Mouse (Mus musculus) brain, adult 2 months (tissue): ENCODE data around the gene Olfr965.
A peak's percentile ranks its signal among the peaks of the same experiment; 100 is the strongest.
"Not testable (repeated sequence)": the region's sequence is repeated elsewhere in the genome, so short reads cannot be mapped to it uniquely, and the experiment has no call there.

Experiments used
- DNase-seq: peaks from one replicate; pipeline ENCODE4 v3.0.0; 2011; ENCODE audit warnings: low read depth, low spot score

Gene Olfr965

GRCm38 (mm10) chr9:39711053-39711452 lies at the start of gene Olfr965:
Olfr965 (plus strand) TSS chr9:39711353.
- DNase-seq, result no peak

- DNase-seq, result no peak
These were observed 44.2 kb upstream of the Olfr965 start, which contains the start of gene Olfr963 for GRCm38 (mm10) chr9:39666905-39667304. Olfr963 (plus strand) TSS chr9:39667205.

- no peak for DNase-seq
These were observed 41.4 kb upstream of the Olfr965 start for GRCm38 (mm10) chr9:39669723-39670122.

- DNase-seq, result no peak
These were observed 36.3 kb upstream of the Olfr965 start for GRCm38 (mm10) chr9:39674820-39675219.

GRCm38 (mm10) chr9:39678557-39678956 lies 32.6 kb upstream of the Olfr965 start:
- no peak for DNase-seq

GRCm38 (mm10) chr9:39679280-39679679 lies 31.9 kb upstream of the Olfr965 start:
- DNase-seq, result peak; percentile 31

- not testable (repeated sequence) for DNase-seq
These were observed 10.0 kb upstream of the Olfr965 start for GRCm38 (mm10) chr9:39701123-39701522.

- DNase-seq, result no peak
These were observed 4.1 kb upstream of the Olfr965 start, which contains the start of gene Olfr149 for GRCm38 (mm10) chr9:39707017-39707416. Olfr149 (minus strand) TSS chr9:39707117.

- DNase-seq, result no peak
These were observed 2.2 kb upstream of the Olfr965 start for GRCm38 (mm10) chr9:39708958-39709357.

- DNase-seq, result no peak
These were observed 19.5 kb downstream of the Olfr965 start, which contains the start of gene Olfr150 for GRCm38 (mm10) chr9:39730678-39731077. Olfr150 (plus strand) TSS chr9:39730978.

GRCm38 (mm10) chr9:39740741-39741140 lies 29.6 kb downstream of the Olfr965 start:
- no peak for DNase-seq

GRCm38 (mm10) chr9:39745949-39746348 lies 34.8 kb downstream of the Olfr965 start, which contains the start of gene Olfr967:
Olfr967 (plus strand) TSS chr9:39746249.
- no peak for DNase-seq

- peak; percentile 70 for DNase-seq
These were observed 35.3 kb downstream of the Olfr965 start for GRCm38 (mm10) chr9:39746428-39746827.
